Mouse (Mus musculus) lung, postnatal 0 days (tissue): ENCODE measurements around the gene Tlk1.

Source experiments
- CTCF ChIP-seq: IDR thresholded peaks from 2 replicates; pipeline ENCODE4 v1.5.1; 2016; ENCODE audit warnings: antibody characterized with exemption, mild to moderate bottlenecking
- EP300 ChIP-seq: IDR thresholded peaks from 2 replicates; pipeline ENCODE4 v1.6.1; 2016; ENCODE audit warnings: antibody characterized with exemption, mild to moderate bottlenecking, control low read depth

DNA sequence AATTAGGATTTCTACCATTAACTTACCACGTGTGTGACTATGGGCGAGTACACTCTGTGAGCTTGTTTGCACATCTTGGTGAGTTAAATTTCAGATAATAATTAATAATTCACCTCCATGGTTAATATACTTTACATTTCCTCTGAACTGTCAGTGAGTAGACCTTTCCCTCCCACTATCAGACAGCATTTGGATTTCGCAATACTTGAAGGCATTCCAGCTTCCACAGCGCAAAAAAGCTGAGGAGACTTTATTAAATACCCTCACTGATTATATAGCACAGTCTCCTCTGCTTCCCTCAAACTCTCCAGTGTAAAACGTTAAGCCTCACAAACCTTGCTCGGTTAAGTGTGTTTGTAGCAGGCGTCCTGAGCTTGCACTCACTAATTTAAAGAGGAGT, 60.8 kb downstream of the Tlk1 start:
- no peak for TF ChIP-seq CTCF
- no peak for TF ChIP-seq EP300
